Comparison of ENCODE assay signal across 10 mouse cellular contexts in genomic region chr13:70643408-70644082, GRCm38 (mm10). TPM values are rescaled to one million over a fixed set of nuclear protein-coding genes. Genes with fewer than 3 reads are reported as not detected.
DNase-seq lines count a peak whose midpoint lies in the region; ATAC-seq lines count a peak whose summit lies in the region.
"Had no signal": no experiment of that assay in that cellular context is flagged by ENCODE, and none has a peak within 500 bp of the region (broad histone marks: within the 10 kb centered on the region; RNA-seq: fewer than 3 reads in every experiment).

No protein-coding gene starts in this region.

- H3K27me3 ChIP-seq in forebrain, embryonic 10.5 days (ENCODE audit: poor library complexity, severe bottlenecking): no peaks in the 10 kb centered on the region
- H3K27me3 ChIP-seq in limb, embryonic 11.5 days (ENCODE audit: control insufficient read depth, insufficient read depth, low read length): no peaks in the 10 kb centered on the region
- peaks cover 2% of the 10 kb centered on the region; the same call in 1 of the 2 replicates for H3K27me3 ChIP-seq in midbrain, embryonic 16.5 days (ENCODE audit: control insufficient read depth, insufficient read depth, low read depth, low read length)
- no peaks in the 10 kb centered on the region for H3K27me3 ChIP-seq in stomach, embryonic 14.5 days (ENCODE audit: control insufficient read depth, insufficient read depth, low read length)
- H3K27me3 ChIP-seq: embryonic facial prominence, embryonic 15.5 days had no signal

- H3K4me1 ChIP-seq in forebrain, embryonic 10.5 days: peaks cover 1% of the 10 kb centered on the region
- H3K4me1 ChIP-seq in limb, embryonic 11.5 days (ENCODE audit: control insufficient read depth, insufficient read depth, low read length): no peaks in the 10 kb centered on the region
- H3K4me1 ChIP-seq in midbrain, embryonic 16.5 days (ENCODE audit: control insufficient read depth, insufficient read depth, low read length): peaks cover under 1% of the 10 kb centered on the region; the same call in 1 of the 2 replicates
- H3K4me1 ChIP-seq in stomach, embryonic 14.5 days (ENCODE audit: control insufficient read depth, insufficient read depth, low read length): peaks cover 5% of the 10 kb centered on the region; the same call in 1 of the 2 replicates

- H3K36me3 ChIP-seq in forebrain, embryonic 10.5 days (replicated peaks): no peaks in the 10 kb centered on the region
- no peaks in the 10 kb centered on the region for H3K36me3 ChIP-seq in limb, embryonic 11.5 days (ENCODE audit: control insufficient read depth, insufficient read depth, low read length)
- no peaks in the 10 kb centered on the region for H3K36me3 ChIP-seq in midbrain, embryonic 16.5 days (ENCODE audit: control insufficient read depth, insufficient read depth, low read length)
- no peaks in the 10 kb centered on the region for H3K36me3 ChIP-seq in stomach, embryonic 14.5 days (ENCODE audit: control insufficient read depth, insufficient read depth, low read length)
- H3K36me3 ChIP-seq: embryonic facial prominence, embryonic 15.5 days had no signal

- no peak overlapping the region for H3K27ac ChIP-seq in forebrain, embryonic 10.5 days
- H3K27ac ChIP-seq in limb, embryonic 11.5 days (replicated peaks; ENCODE audit: low read depth, low read length): no peak overlapping the region
- H3K27ac ChIP-seq in midbrain, embryonic 16.5 days (ENCODE audit: low read length): no peak overlapping the region
- no peak overlapping the region for H3K27ac ChIP-seq in stomach, embryonic 14.5 days (ENCODE audit: low read length)
- H3K27ac ChIP-seq: embryonic facial prominence, embryonic 15.5 days had no signal

- H3K4me3 ChIP-seq in forebrain, embryonic 10.5 days: no peak overlapping the region
- H3K4me3 ChIP-seq in limb, embryonic 11.5 days (ENCODE audit: low read depth, low read length): no peak overlapping the region
- no peak overlapping the region for H3K4me3 ChIP-seq in midbrain, embryonic 16.5 days (ENCODE audit: low read depth, low read length)
- no peak overlapping the region for H3K4me3 ChIP-seq in stomach, embryonic 14.5 days (ENCODE audit: low read depth, low read length)
- H3K4me3 ChIP-seq: embryonic facial prominence, embryonic 15.5 days; myocyte had no signal

- no peak; the same call in 1 of the 2 replicates for ATAC-seq in limb, embryonic 11.5 days (ENCODE audit: insufficient number of reproducible peaks, low FRiP score, low TSS enrichment, low read depth)
- peak; percentile 53; the same call in 1 of the 2 replicates for ATAC-seq in midbrain, embryonic 16.5 days
- peak; percentile 40; the same call in 1 of the 2 replicates for ATAC-seq in stomach, embryonic 14.5 days (ENCODE audit: insufficient number of reproducible peaks, insufficient read depth, low FRiP score, low read depth)

- no peak overlapping the region for H3K4me2 ChIP-seq in limb, embryonic 11.5 days (ENCODE audit: low read depth, severe bottlenecking)
- H3K4me2 ChIP-seq in midbrain, embryonic 16.5 days (ENCODE audit: low read length): no peak overlapping the region
- H3K4me2 ChIP-seq in stomach, embryonic 14.5 days (replicated peaks; ENCODE audit: low read depth, low read length): no peak overlapping the region
- H3K4me2 ChIP-seq: embryonic facial prominence, embryonic 15.5 days had no signal

- peak; percentile 58 to 60 for DNase-seq in left cerebral cortex, adult 18-20 months (ENCODE audit: low spot score in 2 of 2)
- no peak for DNase-seq in left cerebral cortex, adult 11 months (ENCODE audit: low spot score)
- DNase-seq in c-Kit-positive CD71-negative TER-119-negative erythroid progenitor cells, embryonic 14.5 days (ENCODE audit: low read depth): peak; percentile 65
- DNase-seq in forebrain, embryonic 10.5 days (ENCODE audit: extremely low spot score, low spot score): peak; percentile 59
- DNase-seq in induced T-regulatory cell, adult 2 months (ENCODE audit: low read depth): peak; percentile 82
- DNase-seq in limb, embryonic 11.5 days (ENCODE audit: low spot score): peak; percentile 81

- WGBS in forebrain, embryonic 10.5 days: 24% methylated on average over 10 of the region's 10 CpGs
- WGBS in limb, embryonic 11.5 days: 19% methylated on average over 10 of the region's 10 CpGs
- 19% methylated on average over 10 of the region's 10 CpGs for WGBS in midbrain, embryonic 16.5 days
- 18% methylated on average over 10 of the region's 10 CpGs for WGBS in stomach, embryonic 14.5 days

- H3K9me3 ChIP-seq in forebrain, embryonic 10.5 days: no peaks in the 10 kb centered on the region
- H3K9me3 ChIP-seq in limb, embryonic 11.5 days (ENCODE audit: control insufficient read depth, low read length): no peaks in the 10 kb centered on the region
- H3K9me3 ChIP-seq in midbrain, embryonic 16.5 days (replicated peaks; ENCODE audit: control insufficient read depth, low read length, poor library complexity, severe bottlenecking): no peaks in the 10 kb centered on the region
- H3K9me3 ChIP-seq in stomach, embryonic 14.5 days (ENCODE audit: control insufficient read depth, low read depth, low read length): no peaks in the 10 kb centered on the region
- H3K9me3 ChIP-seq: embryonic facial prominence, embryonic 15.5 days had no signal

- H3K9ac ChIP-seq in limb, embryonic 11.5 days (ENCODE audit: low read length): no peak overlapping the region
- no peak overlapping the region for H3K9ac ChIP-seq in midbrain, embryonic 16.5 days (ENCODE audit: low read depth, low read length)
- H3K9ac ChIP-seq in stomach, embryonic 14.5 days (replicated peaks; ENCODE audit: low read depth, low read length): no peak overlapping the region
- H3K9ac ChIP-seq: embryonic facial prominence, embryonic 15.5 days had no signal

RNA-seq across cellular contexts. Expression of gene Ice1, which starts 6.1 kb away (rescaled TPM):
- total RNA-seq in left cerebral cortex, adult 18-20 months (2021): 10 to 100 TPM; 66.4 to 70.7 TPM
- polyA plus RNA-seq in forebrain, embryonic 10.5 days (2016; fragmentation: Nextera tagmentation; extraction: Ambion mirVana): 21.8 and 22.4 TPM in 2 replicates
- 30.4 and 33.2 TPM in 2 replicates for polyA plus RNA-seq in limb, embryonic 11.5 days (2014; fragmentation: Nextera tagmentation; extraction: Ambion mirVana)
- polyA plus RNA-seq in midbrain, embryonic 16.5 days (2015; fragmentation: Nextera tagmentation; extraction: Ambion mirVana): 35.1 and 38.2 TPM in 2 replicates
- polyA plus RNA-seq in stomach, embryonic 14.5 days (2014; fragmentation: Nextera tagmentation; extraction: Ambion mirVana): 35.0 and 35.1 TPM in 2 replicates
